Mouse (Mus musculus) E14TG2a.4 (cell line): Measurements from ENCODE around the gene Slc38a9.

ENCODE experiments used
- CTCF ChIP-seq: conservative IDR thresholded peaks from 2 replicates; pipeline ENCODE4 v1.5.1; 2014; ENCODE audit warnings: low read length
- NANOG ChIP-seq: IDR thresholded peaks from 2 replicates; pipeline ENCODE4 v1.6.1; 2014; ENCODE audit warnings: borderline replicate concordance, low read length, mixed read lengths

DNA sequence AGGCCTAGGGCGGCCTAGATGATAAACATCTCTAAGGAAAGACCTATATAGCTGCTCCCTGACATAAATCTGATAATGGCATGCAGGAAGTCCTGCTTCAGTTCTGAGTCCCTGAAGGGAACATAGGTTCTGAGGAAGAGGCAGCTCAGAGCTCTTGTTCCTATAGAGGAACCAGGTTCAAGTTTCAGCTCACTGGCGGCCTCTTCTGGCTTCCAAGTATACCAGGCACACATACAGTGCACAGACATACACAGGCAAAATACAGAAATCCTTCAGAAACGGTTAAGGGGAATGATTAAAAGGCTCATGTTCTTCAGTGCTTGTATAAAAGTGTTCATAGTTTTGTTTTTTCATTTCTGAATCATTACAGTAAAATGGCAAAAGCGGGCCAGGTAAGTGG lies 17.6 kb downstream of the Slc38a9 start:
- TF ChIP-seq CTCF: peak; percentile 67
- no peak for TF ChIP-seq NANOG
